Mouse (Mus musculus): ENCODE results near the gene Adgrf1.
A peak's percentile ranks its signal among the peaks of the same experiment; 100 is the strongest.

Gene Adgrf1

DNA sequence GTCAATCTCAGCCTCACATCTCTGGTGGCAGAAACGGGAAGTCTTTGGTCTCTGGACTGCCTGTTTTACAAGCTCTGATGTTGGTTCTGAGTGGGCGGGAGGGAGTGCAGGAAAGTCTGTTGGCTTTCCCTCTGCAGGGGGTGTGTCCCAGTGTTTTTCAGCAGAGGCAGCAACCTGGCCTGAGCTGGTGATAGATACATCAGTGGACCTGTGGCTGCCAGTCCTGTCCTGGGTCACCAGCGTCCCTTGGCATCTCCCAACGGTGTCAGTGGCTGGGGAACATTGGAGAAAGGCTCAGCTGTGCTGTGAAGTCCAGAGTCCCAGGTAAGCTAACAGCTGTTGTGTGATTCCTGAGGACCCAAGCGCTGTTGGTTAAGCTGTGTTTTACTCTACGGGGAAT is at the start of gene Adgrf1:
TSS of gene Adgrf1 (plus strand) at position 169 of the 400 bp plus-strand sequence.
- DNase-seq (ENCODE audit: low spot score in 2 of 2) = no peak

DNA sequence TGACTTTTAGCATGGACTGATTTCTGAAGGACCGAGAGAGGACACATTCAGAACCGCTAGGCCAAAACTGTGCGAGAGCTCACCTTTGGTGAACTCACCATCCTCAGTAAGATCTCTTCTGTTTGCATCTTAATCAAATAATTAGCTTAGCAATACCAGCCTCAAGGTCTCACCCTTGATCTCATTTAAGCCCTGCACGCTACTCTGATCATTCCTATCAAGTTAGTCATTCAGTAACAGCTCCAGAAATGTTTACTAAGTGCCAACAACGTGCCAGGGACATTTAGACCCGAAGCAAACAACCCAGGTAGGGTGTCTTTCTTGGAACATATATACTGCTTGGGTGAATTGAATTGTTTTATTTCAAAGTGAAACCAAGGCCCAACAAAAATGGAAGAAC is 44.0 kb upstream of the Adgrf1 start:
- DNase-seq (ENCODE audit: low spot score in 2 of 2) = no peak

DNA sequence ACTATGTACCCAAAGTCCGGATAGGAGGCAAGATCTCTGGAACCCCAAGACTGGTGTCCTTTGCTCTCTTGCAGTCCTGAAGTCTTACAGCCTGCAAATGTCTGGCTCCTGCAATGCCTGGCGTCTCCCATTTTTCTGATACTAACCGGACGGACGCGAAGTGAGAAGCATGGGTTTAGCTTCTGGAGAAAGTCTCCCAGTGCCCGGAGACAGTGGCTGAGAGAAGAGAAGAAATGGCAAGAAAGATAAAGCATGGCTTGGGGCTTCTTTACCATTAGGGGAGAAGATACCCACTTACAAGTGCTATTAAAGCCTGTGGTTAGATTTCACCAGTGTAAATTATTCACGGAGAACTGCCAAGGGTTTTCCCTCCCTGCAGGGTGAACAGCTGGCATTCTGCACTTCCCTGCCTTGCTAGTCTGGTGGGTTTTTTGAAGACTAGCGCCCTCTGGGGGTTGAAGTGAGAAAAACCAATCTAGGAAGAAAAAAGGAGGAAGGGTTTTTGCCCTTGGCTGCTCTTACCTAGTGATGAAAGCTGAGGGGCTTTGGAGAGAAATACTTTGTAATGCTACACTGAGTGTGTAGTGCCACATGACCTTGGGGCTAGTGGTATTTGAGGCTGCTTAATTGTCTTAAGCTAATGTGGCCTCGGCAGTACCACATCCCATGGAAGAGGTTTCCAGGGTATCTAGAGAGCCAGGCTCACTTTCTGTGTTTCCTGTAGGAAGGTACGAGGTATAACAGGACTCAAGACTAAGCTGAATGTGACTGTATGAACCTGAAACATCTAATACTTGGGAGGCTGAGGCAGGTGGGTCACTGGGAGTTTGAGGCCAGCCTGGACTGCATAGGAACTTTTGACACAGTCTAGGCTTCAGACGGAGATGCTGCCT is 40.3 kb upstream of the Adgrf1 start:
- peak; percentile 53 to 68 for DNase-seq (ENCODE audit: low spot score in 2 of 2)

DNA sequence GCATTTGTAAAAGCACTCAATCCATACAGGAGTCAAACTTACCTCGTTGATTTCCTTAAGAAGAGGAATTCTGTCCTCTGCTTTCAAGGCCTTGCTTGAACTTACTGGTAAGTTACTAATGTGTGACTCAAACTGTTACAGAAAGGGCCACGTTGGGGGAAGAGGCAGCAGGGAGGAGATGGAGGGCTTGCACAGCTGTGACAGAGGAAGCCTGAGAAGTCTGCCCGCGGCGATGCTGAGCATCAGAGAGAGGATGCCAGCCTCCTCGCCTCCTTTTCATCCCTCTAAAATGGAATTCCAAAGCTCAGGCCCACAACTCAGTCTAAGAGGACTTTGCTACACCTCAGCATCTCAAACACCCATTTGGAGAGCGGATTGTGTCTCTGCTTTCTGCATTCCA is 39.3 kb upstream of the Adgrf1 start:
- no peak for DNase-seq (ENCODE audit: low spot score in 2 of 2)

DNA sequence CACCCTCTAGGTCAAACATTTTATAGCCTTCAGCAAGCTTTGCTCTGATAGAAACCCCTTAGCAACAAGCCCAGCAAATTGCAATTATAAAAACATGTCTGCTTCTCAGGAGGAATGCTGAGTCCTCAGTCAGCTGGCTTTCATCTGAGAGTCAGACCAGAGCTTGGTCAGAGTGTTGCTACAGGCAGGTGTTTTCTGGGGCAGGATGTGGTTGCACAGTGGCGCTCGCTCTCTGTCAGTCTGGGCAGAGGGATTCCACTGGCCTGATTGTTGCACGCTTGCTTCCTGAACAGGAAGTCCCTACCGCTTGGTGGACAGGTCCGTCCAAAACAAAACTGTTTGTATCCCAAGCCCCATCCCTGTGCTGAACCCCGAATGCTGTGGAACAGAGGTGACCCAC is 37.4 kb upstream of the Adgrf1 start:
- no peak for DNase-seq (ENCODE audit: low spot score in 2 of 2)

GRCm38 (mm10) chr17:43236656-43237250 is 33.4 kb upstream of the Adgrf1 start:
- DNase-seq (ENCODE audit: low spot score in 2 of 2) = no peak

DNA sequence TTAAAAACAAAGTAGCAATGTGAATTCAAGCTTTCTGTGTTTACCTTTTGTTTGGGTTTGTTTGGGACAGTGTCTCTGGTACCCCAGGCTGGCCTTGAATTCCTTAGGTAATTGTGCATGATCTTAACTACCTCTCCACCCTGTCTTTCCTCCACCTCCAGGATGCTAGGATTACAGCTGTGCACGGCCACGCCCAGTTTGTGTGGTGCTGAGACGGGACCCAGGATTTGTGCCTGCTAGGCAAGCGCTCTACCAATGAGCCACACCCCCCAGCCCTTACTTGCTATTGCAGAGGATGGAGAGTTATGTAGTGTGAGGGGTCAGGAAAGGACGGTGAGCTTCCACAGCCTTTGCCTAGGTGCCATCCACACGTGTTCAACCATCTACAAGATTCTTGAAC is 31.1 kb upstream of the Adgrf1 start:
- DNase-seq (ENCODE audit: low spot score in 2 of 2) = no peak

DNA sequence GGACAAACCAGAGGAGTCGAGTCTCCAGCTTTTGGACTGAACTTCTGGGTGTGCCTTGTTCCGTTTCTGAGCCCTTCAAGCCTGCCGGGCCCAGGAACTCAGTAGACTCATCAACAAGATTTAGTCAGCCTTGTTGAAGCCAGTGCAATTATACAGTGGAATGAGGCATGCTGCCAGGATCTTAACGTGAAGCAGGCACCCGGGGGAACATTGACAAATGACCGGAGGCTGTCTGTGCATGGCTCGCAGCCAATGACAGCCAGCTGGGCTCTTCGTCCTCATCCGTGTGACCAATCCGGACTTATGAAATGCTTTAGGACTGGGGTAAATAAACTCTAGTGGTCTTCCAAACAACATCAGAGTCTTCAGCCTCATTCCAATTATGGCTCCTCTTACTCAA is 29.0 kb upstream of the Adgrf1 start:
- DNase-seq (ENCODE audit: low spot score in 2 of 2) = peak in 1 of 2 experiments; percentile 64

- no peak for DNase-seq (ENCODE audit: low spot score in 2 of 2)
These were observed 27.5 kb upstream of the Adgrf1 start for GRCm38 (mm10) chr17:43242609-43243008.

DNA sequence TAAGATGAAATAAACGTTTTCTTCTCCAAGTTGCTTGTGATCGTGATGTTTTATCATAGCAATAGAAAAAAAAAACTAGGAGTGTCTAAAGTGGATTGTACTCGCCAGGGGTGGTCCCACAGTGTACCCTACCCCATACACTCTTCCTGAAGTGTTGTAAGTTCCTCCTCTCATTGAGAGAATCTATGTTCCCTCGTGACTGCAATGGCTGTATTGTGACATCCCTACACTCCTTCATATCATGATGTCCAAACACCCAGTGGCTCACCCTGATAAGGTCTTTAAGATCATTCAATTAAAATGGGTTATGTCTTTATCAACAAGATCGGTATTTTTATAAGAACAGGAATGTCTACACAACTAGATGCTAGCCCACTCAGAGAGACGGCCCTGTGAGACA is 24.8 kb upstream of the Adgrf1 start:
- no peak for DNase-seq (ENCODE audit: low spot score in 2 of 2)

GRCm38 (mm10) chr17:43247245-43247644 is 22.9 kb upstream of the Adgrf1 start:
- DNase-seq (ENCODE audit: low spot score in 2 of 2) = no peak

- DNase-seq (ENCODE audit: low spot score in 2 of 2) = no peak
These were observed 20.5 kb upstream of the Adgrf1 start for GRCm38 (mm10) chr17:43249645-43250044.

GRCm38 (mm10) chr17:43251249-43252125 is 18.6 kb upstream of the Adgrf1 start:
- DNase-seq (ENCODE audit: low spot score in 2 of 2) = peak; percentile 30

DNA sequence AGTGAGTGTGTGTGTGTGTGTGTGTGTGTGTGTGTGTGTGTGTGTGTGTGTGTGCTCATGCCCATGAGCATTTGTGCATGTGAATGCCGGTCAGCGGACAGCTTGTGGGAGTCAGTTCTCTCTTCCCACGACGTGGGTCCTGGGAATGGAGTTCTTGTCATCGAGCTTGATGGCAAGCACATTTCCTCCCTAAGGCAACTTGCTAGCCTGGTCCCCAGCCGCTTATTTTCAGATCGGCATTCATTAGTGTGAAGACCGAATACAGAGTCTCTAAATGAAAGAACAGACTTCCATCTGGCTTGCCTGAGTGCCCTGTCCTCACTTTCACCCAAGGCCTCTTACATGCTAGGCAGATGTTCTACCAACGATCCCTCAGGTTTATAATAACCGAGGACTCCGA is 17.3 kb upstream of the Adgrf1 start:
- no peak for DNase-seq (ENCODE audit: low spot score in 2 of 2)

- no peak for DNase-seq (ENCODE audit: low spot score in 2 of 2)
These were observed 15.9 kb upstream of the Adgrf1 start for GRCm38 (mm10) chr17:43254261-43254660.

GRCm38 (mm10) chr17:43256536-43257135 is 13.5 kb upstream of the Adgrf1 start:
- DNase-seq (ENCODE audit: low spot score in 2 of 2) = no peak

DNA sequence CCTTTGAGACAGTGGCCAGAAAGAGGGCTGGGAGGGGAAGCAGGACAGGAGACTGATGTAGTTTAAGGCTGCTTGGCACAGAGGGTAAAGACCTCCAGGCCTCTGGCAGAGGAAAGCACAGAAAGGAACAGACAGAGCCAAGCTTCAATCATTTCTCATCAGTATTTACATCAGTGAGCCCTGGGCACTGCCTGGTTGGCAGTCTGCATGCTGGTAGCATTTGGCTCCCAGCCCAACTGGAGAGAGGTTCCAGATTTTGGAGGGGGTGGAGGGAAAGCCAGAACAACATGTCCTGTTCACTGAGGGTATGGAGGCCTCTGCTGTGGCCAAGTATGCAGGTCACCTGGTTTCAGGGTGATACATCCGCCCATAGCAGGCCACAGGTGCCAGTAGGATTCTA is 12.4 kb upstream of the Adgrf1 start:
- no peak for DNase-seq (ENCODE audit: low spot score in 2 of 2)

DNA sequence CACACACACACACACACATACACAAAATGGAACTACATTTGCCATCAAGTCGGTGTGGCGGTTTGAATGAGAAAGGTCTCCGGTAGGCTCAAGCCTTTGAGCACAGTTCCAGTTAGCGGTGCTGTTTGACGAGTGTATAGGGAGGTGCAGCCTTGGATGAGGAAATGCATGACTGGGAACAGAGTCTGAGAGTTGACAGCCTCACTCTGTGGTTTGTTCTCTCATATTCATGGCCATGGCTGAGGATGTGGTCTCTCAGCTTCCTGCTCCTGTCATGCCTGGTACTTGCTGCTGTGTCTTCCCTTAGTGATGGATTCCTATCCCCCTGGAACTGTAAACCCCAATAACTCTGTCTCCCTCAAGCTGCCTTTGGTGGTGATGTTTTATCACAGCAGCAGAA is 8.2 kb upstream of the Adgrf1 start:
- no peak for DNase-seq (ENCODE audit: low spot score in 2 of 2)

- DNase-seq (ENCODE audit: low spot score in 2 of 2) = no peak
These were observed 5.4 kb upstream of the Adgrf1 start for GRCm38 (mm10) chr17:43264739-43265138.

DNA sequence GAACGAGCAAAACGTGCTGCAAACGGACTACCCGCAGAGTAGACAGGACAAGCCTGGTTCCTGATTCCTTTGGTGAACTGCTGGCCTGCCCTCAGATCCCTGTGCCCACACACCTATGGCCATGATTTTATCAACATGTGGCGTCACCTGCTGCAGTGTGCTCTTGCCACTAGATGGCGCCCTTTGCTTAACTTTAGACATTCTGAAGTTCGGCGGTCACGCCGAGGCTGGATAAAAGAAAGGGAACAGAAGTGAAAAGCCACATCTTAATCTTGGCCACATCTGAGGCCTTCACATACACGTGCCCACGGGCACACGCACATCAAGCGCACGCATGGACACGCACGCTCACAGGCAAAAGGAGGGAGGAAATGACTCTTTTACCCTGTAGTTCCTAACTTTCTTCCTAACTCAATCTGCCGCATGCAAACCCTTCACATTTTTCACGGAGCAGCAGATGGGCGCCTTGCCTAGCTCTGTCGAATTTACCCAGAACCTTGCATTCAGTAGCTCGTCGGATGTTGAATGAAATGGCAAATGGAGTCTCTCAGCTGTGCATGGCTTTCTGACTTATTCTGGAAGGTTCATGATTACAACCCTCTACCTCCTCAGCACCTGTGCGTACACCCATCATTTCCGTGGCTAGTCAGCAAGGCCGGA is 4.8 kb upstream of the Adgrf1 start:
- DNase-seq (ENCODE audit: low spot score in 2 of 2) = peak; percentile 69 to 71

DNA sequence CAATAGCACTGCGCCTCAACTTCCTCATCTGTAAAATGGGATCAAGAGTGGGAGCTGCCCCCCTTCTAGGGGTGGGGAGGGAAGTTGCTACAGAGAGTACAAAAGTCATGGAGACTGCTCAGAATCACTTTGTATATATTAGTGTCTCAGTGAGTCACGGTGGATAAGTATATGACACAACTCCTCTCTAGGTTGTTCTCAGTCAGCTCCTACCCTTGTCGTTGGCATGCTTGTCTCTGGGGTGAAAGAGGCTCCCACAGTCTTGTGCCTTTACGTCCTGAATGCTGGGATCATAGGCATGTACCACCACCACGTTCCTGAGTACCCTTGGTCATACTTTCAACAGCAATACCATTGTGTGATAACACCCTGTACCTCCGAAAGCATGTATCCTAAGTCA is 4.2 kb upstream of the Adgrf1 start:
- no peak for DNase-seq (ENCODE audit: low spot score in 2 of 2)

Measured in urinary bladder, postnatal 36 days (tissue).